Mouse (Mus musculus): Measurements from ENCODE around the gene Supt20. TPM values are rescaled to one million over a fixed set of nuclear protein-coding genes. Genes with fewer than 3 reads are reported as not detected.
"Not testable (repeated sequence)": the region's sequence is repeated elsewhere in the genome, so short reads cannot be mapped to it uniquely, and the experiment has no call there.

Gene Supt20
- total RNA-seq, 2 experiments from 2014 or later, result 88.9 to 90.4 TPM

- peak; percentile 56 to 62 for DNase-seq (ENCODE audit: low spot score in 2 of 2)
Observed at GRCm38 (mm10) chr3:54755145-54756041, 62.8 kb downstream of the Supt20 start, which contains the start of gene Smad9. TSS of gene Smad9 (plus strand) at chr3:54755582.

- no peak for DNase-seq (ENCODE audit: low spot score in 2 of 2)
Observed at GRCm38 (mm10) chr3:54756058-54756457, 63.5 kb downstream of the Supt20 start.

- no peak for DNase-seq (ENCODE audit: low spot score in 2 of 2)
Observed at GRCm38 (mm10) chr3:54757446-54757845, 64.8 kb downstream of the Supt20 start.

- no peak for DNase-seq (ENCODE audit: low spot score in 2 of 2)
Observed at GRCm38 (mm10) chr3:54759211-54759610, 66.6 kb downstream of the Supt20 start.

- no peak for DNase-seq (ENCODE audit: low spot score in 2 of 2)
Observed at GRCm38 (mm10) chr3:54760321-54761115, 67.9 kb downstream of the Supt20 start.

- DNase-seq (ENCODE audit: low spot score in 2 of 2), result no peak
Observed at GRCm38 (mm10) chr3:54761258-54761657, 68.7 kb downstream of the Supt20 start.

GRCm38 (mm10) chr3:54764418-54764817 lies 71.8 kb downstream of the Supt20 start:
- no peak for DNase-seq (ENCODE audit: low spot score in 2 of 2)

- not testable (repeated sequence) for DNase-seq (ENCODE audit: low spot score in 2 of 2)
Observed at GRCm38 (mm10) chr3:54765521-54765920, 72.9 kb downstream of the Supt20 start.

- DNase-seq (ENCODE audit: low spot score in 2 of 2), result no peak
Observed at GRCm38 (mm10) chr3:54766034-54766433, 73.4 kb downstream of the Supt20 start.

- DNase-seq (ENCODE audit: low spot score in 2 of 2), result no peak
Observed at GRCm38 (mm10) chr3:54766811-54767210, 74.2 kb downstream of the Supt20 start.

GRCm38 (mm10) chr3:54768592-54768991 lies 76.0 kb downstream of the Supt20 start:
- no peak for DNase-seq (ENCODE audit: low spot score in 2 of 2)

- no peak for DNase-seq (ENCODE audit: low spot score in 2 of 2)
Observed at GRCm38 (mm10) chr3:54769349-54770275, 77.0 kb downstream of the Supt20 start.

- no peak for DNase-seq (ENCODE audit: low spot score in 2 of 2)
Observed at GRCm38 (mm10) chr3:54773613-54774012, 81.0 kb downstream of the Supt20 start.

- DNase-seq (ENCODE audit: low spot score in 2 of 2), result no peak
Observed at GRCm38 (mm10) chr3:54775989-54776631, 83.5 kb downstream of the Supt20 start.

Other genes with a start within 250 kb of the Supt20 start
- not detected for gene Gm21958, start 21.5 kb downstream of the Supt20 start, total RNA-seq (2021)
- 10 to 100 TPM; 60.4 to 63.4 TPM for gene Exosc8, start 42.6 kb downstream of the Supt20 start, total RNA-seq (2021)
- gene Alg5, start 42.7 kb downstream of the Supt20 start, total RNA-seq (2021), result 10 to 100 TPM; 38.5 to 41.2 TPM
- gene Smad9, start 62.8 kb downstream of the Supt20 start, total RNA-seq (2021), result 10 to 100 TPM; 22.9 to 24.8 TPM
- 10 to 100 TPM; 30.5 to 36.7 TPM for gene Rfxap, start 115.0 kb downstream of the Supt20 start, total RNA-seq (2021)
- under 1 TPM in 1 of 2 experiments, not detected in 1; 0.20 TPM for gene Sertm1, start 223.1 kb downstream of the Supt20 start, total RNA-seq (2021)

All from adrenal gland, postnatal 4 days (tissue).